Mouse (Mus musculus) CH12.LX (cell line): ENCODE measurements at regions not wholly inside any gene's neighbourhood (a gene's known extent, or its start where the extent isn't known, plus 50 kb on each side); places are given as distances from the start of the nearest gene placed in this dataset.

Experiments
- RCOR1 ChIP-seq: conservative IDR thresholded peaks from 2 replicates; pipeline ENCODE4 v1.6.1; 2012; ENCODE audit warnings: low read depth, mild to moderate bottlenecking, inconsistent platforms, low read length, improper control_type of control experiment
- USF2 ChIP-seq: conservative IDR thresholded peaks from 2 replicates; pipeline ENCODE4 v1.6.1; 2011; ENCODE audit warnings: low read depth, low read length, improper control_type of control experiment
- ZKSCAN1 ChIP-seq: IDR thresholded peaks from 2 replicates; pipeline ENCODE4 v1.6.1; 2012; ENCODE audit warnings: low read depth, inconsistent platforms, low read length, improper control_type of control experiment, borderline replicate concordance
- ZNF384 ChIP-seq: IDR thresholded peaks from 2 replicates; pipeline ENCODE4 v1.6.1; 2012; ENCODE audit warnings: low read depth, low read length, improper control_type of control experiment, inconsistent platforms

DNA sequence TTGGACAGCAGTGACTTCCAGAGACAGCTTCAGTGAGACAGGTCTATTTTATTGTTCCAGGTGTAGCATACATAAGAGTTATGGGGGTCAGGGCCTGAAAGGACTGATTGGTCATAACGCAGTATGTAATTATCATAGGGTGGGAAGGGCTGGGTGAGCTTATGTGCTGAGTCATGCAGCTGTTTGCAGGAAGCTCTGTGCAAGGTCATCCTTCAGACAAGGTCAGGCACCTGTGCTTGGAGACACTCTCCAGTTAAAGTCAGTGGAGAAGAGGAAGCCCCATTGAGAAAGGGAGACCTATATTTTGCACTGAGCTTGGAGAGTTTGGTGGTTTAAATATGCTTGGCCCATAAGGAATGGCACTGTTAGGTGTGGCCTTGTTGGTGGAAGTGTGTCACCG lies 62.0 kb upstream of the Nkd1 start:
- TF ChIP-seq USF2 (no peak), ZNF384 (no peak), ZKSCAN1 (no peak), RCOR1 (no peak)
